Mouse (Mus musculus) A20 (cell line): ENCODE measurements around the gene Sugt1.

Experiments used
- DNase-seq: peaks from one replicate; pipeline ENCODE4 v3.0.0-alpha.2; 2011; ENCODE audit warnings: low read depth, low spot score

Sugt1 gene

DNA sequence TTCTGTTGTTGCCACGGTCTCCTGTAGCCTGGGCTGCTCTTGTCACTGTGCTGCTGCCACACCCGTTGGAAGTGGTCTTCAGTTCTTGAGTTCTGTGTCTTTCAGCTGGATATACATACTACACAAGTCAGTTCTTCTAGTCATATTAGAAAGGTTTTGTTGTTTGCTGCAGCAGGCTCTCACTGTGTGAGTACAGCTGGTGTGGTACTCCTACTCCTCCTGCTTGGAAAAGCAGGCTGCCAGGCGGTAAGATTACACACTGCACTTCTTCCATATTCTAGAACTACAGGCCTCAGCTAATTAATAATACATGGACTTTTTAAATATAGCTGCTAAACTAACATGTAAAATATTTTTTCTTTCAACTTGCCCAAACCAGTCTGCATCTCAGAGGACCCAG, 19.4 kb downstream of the Sugt1 start:
- DNase-seq = no peak

DNA sequence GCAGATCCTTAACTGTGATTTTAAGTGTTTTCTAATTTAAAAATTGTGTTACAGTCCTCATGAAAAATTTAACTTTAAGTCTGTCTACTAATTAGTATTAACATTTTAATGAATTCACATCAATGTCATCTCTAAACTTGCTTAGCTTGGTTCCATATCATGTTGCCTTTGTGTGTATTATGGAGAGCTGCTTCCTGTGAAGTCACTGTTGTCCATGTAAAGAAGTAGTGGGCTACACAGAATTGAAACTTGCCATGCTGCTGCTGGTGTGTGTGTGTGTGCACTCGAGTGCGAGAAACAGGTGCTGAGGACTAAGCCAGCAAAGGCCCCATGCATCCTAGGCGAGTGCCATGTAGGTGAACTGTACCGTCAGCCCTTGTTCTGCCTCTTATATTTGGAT, 19.9 kb downstream of the Sugt1 start:
- peak; percentile 73 for DNase-seq

DNA sequence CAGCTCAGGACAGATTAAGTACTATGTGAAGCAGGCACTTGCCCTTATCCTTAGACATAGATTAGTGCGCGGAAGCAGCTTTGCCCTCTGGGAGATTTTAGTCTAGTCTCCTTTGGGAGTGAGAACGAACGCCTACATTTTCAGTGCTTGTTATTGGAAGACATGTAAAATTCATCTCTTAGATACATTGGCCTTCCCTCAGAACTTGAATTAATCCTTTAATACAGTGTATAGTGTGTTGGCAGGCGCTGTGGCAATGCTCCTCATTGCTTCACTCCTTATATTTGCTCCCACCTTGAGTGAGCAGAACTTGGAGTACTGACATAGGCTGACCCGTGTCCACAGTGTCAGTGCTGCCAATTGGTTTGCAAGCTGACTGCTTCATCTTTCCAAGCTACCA, 20.8 kb downstream of the Sugt1 start:
- DNase-seq = no peak

DNA sequence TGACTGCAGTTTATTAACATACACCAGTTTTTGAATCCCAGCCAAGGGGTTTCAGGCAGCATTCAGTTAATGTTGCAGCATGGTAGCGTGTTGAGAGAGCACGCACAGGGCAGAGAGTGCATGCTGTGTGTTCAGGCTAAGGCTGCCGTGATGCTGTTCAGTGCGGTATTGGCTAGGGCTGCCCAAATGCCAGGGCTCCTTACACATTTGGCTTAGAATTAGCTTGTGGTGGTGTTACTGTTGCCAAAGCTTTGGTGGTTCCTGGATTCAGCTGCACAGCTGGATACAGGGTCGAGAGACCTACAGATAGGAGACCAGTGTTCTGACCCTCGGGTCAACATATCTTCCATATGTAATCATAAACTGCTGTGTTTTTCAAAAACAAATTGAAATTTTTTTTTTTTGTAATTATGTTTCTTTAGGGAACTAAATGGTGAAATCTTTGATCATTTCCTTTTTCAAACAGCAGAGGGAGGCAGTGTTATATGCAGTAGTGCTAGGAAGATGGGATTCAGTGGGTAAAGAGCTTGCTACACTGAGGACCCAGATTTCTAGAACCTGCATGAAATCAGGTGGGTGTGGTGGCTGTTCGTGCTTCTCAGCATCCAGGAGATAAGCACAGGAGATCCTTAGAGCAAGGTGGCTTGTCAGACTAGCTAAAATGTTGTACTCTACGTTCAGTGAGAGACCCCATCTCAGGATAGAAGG, 29.8 kb downstream of the Sugt1 start:
- peak; percentile 22 for DNase-seq

DNA sequence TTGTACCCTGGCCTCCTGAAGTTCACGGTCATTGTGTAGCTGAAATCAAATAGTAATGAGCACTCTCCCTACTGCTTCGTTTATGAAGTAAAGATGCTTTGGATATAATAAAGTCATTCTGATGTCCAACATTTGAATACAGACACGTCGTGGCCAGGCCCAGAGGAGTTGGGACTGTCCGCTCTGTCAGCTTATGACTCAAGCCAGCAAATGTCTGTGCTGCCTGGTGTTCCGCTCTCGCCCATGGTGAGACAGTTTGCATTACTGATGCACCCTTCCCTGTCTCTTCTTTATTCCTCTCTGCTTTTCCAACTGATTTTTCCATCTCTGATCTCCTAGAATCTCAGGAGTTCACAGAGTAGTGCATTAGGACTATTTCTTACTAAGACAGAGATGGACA, 32.3 kb downstream of the Sugt1 start:
- no peak for DNase-seq

DNA sequence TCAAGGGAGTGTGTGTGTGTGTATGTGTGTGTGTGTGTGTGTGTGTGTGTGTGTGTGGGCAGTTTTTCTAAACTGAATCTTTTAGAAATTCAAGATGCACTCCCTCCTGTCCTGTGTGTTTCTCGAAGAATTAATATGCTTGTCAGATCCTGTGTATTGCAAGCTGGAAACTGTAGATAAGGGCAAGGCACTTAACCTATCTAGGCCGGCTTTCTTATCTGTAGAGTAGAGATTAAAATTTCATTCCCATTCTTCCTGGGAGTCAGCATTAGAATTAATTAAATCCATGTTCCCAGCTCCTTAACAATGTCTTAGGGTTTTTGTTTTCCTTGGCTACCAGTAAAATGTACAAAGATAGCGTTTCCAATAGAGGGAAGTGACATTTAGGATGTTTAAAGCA, 33.7 kb downstream of the Sugt1 start:
- no peak for DNase-seq

DNA sequence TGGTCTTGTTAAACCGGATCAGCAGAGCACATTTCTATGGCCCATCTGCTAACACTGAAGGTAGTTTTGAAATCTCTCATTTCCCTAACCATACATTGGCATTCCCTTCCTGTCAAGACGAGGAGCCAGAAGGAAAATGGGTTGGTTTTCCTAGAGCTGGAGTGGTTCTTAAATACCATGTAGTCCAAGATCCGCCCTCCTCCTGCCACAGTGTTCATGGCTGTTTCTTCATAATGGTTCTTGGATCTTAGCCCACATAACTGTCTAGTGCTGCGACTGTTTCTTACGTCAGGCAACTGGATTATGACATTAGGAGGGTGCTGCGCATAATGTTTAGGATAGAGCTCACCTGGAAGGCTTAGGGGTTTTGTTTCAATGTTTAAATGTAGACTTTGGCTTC, 44.8 kb downstream of the Sugt1 start:
- no peak for DNase-seq

DNA sequence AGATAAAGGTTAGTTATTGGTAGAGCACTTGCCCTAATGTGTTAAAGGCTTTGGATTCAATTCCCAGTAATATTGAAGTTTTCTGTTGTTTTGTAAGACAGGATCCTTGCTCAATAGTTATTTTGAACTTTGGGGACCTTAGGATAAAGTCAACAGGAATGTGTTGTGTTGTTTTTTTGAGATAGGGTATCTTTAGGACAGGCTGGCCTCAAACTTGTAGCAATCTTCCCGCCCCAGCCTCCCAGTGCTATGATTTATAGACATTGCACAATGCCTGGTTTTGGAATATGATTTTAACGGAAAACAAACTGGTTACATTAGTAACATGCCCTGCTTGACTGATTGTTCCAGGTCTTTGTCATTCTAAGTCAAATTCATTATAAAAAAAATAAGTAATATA, 45.7 kb downstream of the Sugt1 start:
- DNase-seq = no peak

DNA sequence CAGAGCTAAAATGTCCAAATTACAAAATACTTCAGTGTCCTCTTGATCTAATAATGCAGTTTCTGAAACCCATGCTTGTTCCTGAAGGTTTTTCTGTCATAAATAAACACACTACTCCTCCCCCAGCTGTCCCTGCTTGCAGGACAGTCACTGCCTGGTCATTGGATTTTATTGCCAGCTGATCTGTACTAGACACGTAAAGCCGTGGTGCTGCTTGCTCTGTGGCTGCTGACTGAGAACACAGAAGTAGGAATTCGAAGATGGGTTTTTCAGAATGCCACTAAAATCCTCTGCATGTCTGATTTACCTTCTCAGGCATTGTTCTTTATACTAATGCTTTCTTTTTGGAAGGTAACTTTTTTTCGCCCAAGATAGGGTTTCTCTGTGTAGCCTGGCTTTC, 49.3 kb downstream of the Sugt1 start:
- no peak for DNase-seq

DNA sequence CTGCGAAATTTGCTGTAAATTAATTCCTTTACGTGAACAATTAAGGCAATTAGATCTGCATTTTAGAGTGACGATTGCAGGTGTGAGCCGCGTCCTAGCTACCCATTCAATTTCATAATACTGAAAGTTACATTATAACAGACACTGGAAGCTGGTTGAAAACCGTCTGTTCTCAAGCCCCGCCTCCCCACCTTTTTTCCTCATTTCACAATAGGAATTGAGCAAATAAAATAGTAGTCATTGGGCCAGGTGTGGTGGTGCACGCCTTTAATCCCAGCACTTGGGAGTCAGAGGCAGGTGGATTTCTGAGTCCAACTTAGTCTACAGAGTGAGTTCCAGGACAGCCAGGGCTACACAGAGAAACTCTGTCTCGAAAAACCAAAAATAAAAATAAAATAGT, 54.6 kb downstream of the Sugt1 start:
- DNase-seq = no peak

DNA sequence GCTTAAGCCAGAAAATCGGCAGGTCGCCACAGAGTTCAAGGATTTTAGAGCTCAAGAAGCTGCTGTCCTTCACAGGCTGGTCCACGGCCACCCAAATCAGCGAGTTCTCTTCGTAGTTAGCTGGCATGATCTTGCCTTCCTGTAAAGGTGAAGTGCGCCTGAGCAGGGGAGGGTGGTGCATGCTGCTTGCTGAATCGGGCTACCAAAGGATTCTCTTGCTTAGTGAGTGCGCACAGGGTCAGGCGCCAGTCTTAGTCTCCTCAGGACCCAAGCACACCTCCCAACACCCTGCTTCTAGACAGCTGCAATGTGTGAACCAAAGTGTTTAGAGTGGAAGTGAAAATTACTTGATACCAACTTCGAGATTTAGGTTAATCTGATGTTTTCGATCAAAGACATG, 57.9 kb downstream of the Sugt1 start:
- no peak for DNase-seq

DNA sequence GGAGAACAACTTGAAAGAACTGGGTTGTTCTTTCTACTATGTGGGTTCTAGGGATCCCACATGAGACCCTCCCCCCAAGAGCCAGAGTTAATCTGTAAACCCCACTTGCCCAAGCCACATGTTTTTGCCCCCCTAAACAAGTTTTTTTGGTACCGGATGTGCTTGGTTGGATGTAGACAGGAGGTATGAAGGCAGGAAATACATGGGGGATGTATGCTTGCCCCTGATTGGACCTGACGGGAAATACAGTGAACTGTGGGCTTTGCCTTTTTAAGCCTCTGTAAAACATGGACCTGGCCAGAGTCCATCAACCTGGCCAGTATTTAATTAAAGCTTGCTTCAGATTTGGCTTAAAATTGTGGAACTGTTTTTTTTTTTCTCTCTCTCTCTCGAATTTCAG, 62.2 kb downstream of the Sugt1 start:
- no peak for DNase-seq

DNA sequence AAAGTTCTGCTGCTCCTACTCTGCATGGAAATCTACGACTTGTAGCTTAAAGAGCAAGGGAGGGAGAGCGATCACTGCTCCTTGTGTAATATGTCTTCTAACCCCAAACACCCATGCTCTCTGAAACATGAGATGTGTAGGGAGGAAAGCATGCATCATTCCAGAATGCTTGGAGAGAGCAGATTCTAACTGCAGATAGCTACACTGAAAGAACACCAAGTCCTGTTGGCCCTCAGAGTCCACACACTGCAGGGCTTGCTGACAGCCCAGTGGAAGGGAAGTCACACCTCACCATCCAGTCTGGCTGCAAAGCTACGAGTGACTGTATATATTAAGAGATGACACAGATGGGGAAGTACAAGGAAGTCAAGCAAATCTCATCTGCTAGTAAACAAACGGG, 65.2 kb downstream of the Sugt1 start:
- DNase-seq = peak; percentile 11

DNA sequence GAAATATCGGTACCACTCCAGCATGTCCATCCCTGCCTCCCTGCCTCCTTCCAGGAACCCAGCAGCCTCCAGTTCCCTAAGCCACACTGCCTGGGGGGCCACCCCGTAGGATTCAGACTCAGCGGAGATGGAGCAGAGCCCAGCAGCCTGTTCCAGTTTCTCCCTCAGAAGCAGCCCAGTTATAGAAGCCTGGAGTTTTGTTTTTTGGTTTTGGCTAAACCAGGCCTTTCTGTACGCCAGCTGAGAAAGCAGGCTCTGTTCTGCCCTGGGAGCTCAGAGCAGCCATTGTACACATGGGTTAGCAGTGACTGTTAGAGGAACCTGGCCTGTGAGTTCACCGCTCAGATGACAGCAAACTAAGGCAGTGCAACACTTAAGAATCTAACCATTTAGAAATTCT, 70.8 kb downstream of the Sugt1 start:
- DNase-seq = no peak

DNA sequence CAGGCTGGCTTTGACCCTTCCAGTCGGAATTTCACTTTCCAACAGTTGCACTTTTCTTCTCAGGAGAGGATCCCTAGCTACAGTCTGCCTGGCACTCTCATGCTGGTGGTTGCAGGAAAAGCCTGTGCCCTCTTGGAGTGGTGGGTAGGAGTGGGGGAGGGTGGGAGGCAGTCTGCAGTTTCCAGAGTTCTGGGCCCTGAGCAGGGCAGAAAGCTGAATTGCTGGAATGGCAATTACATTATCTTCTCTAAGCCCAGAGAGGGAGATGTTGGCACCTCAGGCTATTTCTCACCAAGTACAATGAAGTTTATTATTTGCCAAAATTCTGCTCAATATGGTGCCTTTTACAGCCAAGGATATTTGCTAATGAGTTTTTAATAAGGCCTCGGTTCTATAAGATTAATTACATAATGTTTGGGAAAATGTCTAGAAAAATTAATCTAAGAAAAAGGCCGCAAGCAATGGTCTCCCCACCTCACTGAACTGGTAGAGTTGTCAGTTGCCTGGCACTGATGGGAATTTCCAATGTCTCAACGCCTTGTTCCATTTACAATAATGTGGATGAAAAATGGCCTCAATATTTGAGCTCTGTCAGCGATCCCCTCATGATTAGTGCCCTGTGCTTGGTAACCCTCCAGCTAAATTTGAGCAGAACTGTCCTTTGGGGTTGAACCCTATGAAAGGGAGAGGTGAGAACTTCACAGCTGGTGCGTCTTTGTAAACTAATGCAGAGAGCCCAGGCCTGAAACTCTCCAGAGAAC, 71.4 kb downstream of the Sugt1 start:
- DNase-seq = no peak

DNA sequence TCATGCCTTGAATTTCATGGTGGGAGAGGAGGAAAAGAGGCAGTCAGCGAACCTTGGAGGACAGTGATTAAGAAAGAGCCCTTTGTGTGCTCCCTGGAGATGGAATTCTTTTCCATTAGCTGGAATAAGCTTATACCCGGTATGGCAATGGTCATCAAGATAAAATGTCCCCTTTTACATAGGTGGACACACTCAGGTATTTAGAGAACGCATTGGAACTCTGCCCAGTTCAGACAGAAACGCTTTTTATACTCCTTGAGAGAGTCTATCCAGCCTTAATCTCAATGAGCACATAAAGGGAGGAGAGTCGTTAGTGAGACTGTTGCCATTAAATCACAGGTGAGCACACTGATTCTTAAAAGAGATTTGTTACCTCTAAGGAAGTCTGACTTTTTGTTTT, 73.0 kb downstream of the Sugt1 start:
- no peak for DNase-seq

DNA sequence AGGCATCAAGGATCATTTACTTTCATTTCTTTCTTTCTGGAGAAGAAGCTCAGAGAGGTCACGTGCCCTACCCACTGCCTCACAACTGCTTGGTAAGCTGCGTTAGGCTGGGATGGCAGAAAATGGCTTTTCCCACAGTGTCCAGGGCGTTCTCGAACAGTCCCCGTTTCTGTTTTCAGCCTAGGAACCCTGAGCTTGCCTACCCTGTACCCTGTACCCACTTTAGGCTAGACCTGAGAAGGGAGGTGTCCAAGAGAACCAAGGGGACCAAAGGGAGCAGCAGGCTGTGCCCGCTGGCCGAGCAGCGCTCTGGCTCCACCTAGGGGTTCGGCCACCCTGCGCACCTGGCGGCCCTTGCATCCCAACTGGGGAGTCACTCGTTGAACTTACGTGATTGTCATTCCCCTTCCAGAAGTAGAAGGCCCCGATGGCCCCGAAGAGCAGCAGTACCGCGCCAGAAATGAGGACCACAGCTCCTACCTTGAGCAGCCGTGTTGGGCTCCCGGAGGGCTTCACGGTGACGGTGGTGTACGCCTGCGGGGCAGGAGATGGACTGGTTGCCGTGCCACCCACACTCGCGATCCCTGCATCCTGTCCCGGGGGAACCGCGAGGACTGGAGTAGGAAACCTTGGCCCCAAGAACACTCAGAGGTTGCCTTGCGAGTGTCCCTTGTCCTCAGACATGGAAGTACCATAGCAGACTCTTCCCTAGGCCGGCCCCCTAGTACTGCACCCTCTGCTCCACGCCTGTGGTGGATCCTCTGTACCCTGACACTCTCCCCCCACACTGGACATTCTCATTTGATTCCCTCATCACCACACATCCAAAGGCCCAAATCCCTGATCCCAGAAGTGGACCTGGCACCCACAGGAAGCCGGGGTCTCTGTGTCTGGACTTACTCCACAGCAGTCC, 73.8 kb downstream of the Sugt1 start:
- DNase-seq = peak; percentile 84

DNA sequence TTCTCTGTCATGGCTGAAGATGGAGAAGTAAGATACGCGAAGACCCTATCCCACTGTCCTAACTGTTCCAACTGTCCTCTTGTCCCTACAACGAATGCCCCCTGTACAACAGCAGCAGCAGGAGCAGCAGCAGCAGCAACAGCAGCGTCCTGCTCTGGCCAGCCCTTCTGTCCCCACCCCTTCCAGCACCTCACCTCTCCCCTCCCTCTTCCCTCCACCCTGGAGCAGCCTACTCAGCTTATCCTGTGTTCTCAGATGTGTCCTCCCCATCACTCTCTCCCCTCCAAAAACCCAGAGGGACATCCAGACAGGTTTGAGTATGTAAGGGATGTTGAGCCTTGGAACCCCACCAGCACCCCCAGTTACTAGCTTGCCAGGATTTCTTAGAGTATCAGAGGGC, 74.5 kb downstream of the Sugt1 start, which contains the start of gene Cnmd:
Gene Cnmd (minus strand): TSS at position 170 of the 400 bp plus-strand sequence.
- DNase-seq = no peak

DNA sequence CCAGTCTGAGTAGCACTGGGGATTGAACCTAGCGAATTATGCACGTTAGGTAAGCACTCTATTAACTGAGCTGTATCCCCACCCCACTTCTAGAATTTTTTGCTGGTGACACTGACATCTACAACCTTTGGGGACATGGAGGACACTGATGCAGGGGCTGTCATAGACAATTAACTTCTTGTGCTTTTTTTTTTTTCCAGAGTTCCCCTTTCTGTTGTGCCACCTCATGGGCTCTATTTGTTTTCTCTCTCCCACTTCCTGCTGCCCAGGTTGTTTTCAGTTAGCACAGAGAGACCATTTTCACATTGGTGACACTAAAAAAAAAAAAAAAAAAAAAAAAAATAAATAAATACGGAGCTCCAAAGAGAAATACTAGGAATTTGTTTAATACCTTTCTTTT, 83.5 kb downstream of the Sugt1 start:
- DNase-seq = peak; percentile 23

DNA sequence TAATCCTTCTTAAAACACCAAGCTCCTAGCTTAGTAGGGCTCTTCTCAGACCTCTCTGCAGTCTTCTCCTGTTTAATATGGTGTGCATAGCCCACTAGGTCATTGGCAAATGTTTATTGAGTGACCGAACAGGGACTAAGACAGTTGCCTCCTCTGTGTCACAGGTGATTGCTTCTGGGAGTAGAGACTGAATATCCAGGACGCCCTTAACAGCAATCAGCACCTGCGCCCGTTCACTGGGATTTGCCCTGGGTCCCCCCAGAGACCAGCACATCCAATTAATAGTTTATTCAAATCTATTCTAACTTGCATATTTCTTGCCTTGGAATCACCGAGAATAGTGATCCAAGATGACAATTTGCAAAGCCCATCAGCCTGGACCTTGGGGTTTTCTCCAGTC, 85.1 kb downstream of the Sugt1 start:
- DNase-seq = no peak

DNA sequence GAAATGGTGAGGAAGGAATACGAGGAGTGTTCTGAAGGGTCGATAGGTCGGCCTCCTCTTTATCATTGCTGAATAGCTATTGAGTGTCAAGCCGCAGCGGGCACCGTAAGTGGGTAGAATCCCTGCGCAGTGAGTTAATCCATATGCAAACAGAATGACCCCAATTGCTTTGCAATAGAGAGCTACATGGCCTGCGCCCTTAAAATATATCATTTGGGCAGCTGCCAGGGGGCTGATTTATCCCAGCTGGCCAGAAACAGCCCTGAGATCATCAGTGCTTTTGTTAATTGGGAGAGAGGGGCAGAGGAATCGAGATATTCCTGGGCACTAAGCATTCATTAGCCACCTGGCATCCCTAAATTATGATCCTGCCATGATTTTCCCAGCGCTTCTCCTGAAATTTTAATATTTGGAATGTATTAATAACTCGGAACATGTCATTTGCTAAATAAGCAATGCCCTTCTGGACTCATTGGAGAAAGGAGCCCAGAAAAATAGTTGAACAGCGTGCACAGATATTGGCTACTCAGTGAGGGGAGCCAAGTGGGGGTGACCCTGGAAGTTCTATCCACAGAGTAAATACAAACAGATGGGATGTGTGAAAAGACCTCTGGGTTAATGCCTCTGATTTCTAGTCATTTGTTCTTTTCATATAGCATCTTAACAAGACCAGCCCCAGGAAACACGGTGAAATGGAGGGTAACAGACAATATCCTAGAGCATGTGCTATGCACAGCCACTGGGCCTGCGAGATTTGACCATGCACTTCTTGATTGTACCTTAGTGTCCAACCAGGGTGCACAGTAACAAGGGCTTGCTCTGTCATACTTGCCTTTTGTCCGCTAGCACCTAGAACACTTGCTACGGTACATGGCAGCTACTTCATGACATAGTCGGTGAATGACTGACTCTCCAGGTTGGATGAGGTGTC, 85.9 kb downstream of the Sugt1 start:
- no peak for DNase-seq
